Mouse (Mus musculus) colon, adult 2 months (tissue): Measurements from ENCODE around the gene Zbtb8os. TPM values are rescaled to one million over a fixed set of nuclear protein-coding genes. Genes with fewer than 3 reads are reported as not detected.

ENCODE experiments used
- polyA plus RNA-seq: library from polyadenylated mRNA; depleted of rRNA; stranded (reverse); fragments of >200 nt; gene quantifications from 2 replicates; pipeline ENCODE4 v1.2.3, GENCODE M21; 2012; rRNA removed

Gene Zbtb8os
- 8.0 and 8.2 TPM in 2 replicates for polyA plus RNA-seq

DNA sequence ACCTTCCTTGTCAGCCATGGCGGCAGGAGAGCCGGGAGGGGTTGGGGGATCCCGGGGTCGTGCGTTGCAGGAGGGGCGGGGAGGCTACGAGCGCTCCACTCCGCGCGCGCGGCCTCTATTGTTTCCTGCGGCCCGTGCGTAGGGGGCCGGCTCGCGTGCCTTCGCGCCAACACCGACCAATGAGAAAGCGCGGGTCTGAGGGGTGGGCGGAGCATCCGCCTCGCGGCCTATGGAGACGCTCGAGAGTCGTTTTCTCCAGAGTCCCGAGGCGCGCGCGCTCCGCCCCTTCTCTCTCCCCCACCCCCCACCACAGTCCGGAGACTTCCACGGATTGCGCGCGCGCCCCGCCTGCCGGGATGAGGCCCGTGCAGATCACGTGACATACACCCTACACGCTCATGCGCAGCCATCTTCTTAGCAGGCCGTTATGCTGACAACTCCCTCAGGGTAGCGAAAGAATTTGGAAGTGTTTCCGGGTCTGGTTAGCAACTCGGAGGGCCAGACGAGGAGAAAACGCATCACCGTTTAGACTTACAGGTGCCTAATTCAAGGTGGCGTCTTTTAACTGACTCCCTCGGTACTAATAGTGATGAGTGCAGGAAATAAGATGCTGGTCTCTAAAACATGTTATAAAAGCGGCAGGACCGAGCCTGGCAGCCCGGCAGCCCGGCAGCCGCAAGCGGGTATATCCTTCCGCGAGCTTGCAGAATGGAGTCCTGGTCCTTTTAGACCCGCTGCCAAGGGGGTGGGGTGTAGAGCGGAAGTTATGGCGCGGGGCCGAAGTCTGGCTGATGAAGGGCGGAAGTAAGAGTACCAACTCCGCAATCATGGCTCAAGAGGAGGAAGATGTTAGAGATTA is at the start of gene Zbtb8os, which contains the start of gene Rbbp4:
Gene Zbtb8os (plus strand): TSS at position 480 of the 859 bp plus-strand sequence.
Gene Rbbp4 (minus strand): TSS at position 155 of the 859 bp plus-strand sequence.

GRCm38 (mm10) chr4:129287472-129287981 is 48.0 kb upstream of the Zbtb8os start, which contains the start of gene Sync:
Sync (plus strand) TSS chr4:129287617.

GRCm38 (mm10) chr4:129377601-129378390 is 42.3 kb downstream of the Zbtb8os start, which contains the start of gene Zbtb8a:
Zbtb8a (minus strand) TSS chr4:129378116.

Other genes starting within 250 kb of the Zbtb8os start
- 336 and 579 TPM in 2 replicates for gene Tmem54, start 230.1 kb upstream of the Zbtb8os start, polyA plus RNA-seq
- 0.54 and 0.65 TPM in 2 replicates for gene Hpca, start 213.7 kb upstream of the Zbtb8os start, polyA plus RNA-seq
- 8.6 and 9.0 TPM in 2 replicates for gene Fndc5, start 198.7 kb upstream of the Zbtb8os start, polyA plus RNA-seq
- 7.0 and 8.4 TPM in 2 replicates for gene S100pbp, start 146.0 kb upstream of the Zbtb8os start, polyA plus RNA-seq
- gene Yars, start 145.9 kb upstream of the Zbtb8os start, polyA plus RNA-seq, result 17.5 and 19.0 TPM in 2 replicates
- gene C77080, start 74.3 kb upstream of the Zbtb8os start, polyA plus RNA-seq, result 206 and 217 TPM in 2 replicates
- 2.8 TPM in 2 replicates for gene Sync, start 48.1 kb upstream of the Zbtb8os start, polyA plus RNA-seq
- gene Rbbp4, start 325 bp upstream of the Zbtb8os start, polyA plus RNA-seq, result 12.2 and 13.3 TPM in 2 replicates
- gene Zbtb8a, start 42.4 kb downstream of the Zbtb8os start, polyA plus RNA-seq, result 9.0 and 13.0 TPM in 2 replicates
- 0.03 TPM in 1 of 2 replicates, not detected in the other for gene Zbtb8b, start 105.2 kb downstream of the Zbtb8os start, polyA plus RNA-seq
- gene Bsdc1, start 125.9 kb downstream of the Zbtb8os start, polyA plus RNA-seq, result 24.2 and 28.5 TPM in 2 replicates
- not detected in 2 replicates for gene Tssk3, start 155.3 kb downstream of the Zbtb8os start, polyA plus RNA-seq
- gene Fam229a, start 155.5 kb downstream of the Zbtb8os start, polyA plus RNA-seq, result 0.70 and 0.81 TPM in 2 replicates
- 19.3 and 20.7 TPM in 2 replicates for gene Marcksl1, start 177.9 kb downstream of the Zbtb8os start, polyA plus RNA-seq
- gene Hdac1, start 207.0 kb downstream of the Zbtb8os start, polyA plus RNA-seq, result 51.0 and 62.8 TPM in 2 replicates
- 5.1 and 7.0 TPM in 2 replicates for gene Lck, start 237.9 kb downstream of the Zbtb8os start, polyA plus RNA-seq
- gene Fam167b, start 242.9 kb downstream of the Zbtb8os start, polyA plus RNA-seq, result 0.91 and 1.0 TPM in 2 replicates